Mouse (Mus musculus) G1E (cell line): ENCODE results near the gene Ptprc. TPM values are rescaled to one million over a fixed set of nuclear protein-coding genes. Genes with fewer than 3 reads are reported as not detected.

Source experiments
- ATAC-seq: 2 replicates; pipeline ENCODE4 v1.8.0; 2016; ENCODE audit warnings: mild to moderate bottlenecking; ENCODE audit not compliant: insufficient number of reproducible peaks, poor library complexity, low FRiP score, severe bottlenecking; ENCODE audit errors: extremely low read depth
- DNase-seq: peaks from one replicate; pipeline ENCODE4 v3.0.0; 2012; ENCODE audit warnings: low spot score
- H3K27me3 ChIP-seq: 2 replicates; pipeline ENCODE4 v1.6.1; 2012; ENCODE audit warnings: mild to moderate bottlenecking, low read length, inconsistent platforms; ENCODE audit not compliant: insufficient read depth
- H3K36me3 ChIP-seq: replicated peaks from 2 replicates; pipeline ENCODE3; 2012; ENCODE audit warnings: mild to moderate bottlenecking, inconsistent platforms
- H3K4me1 ChIP-seq: 2 replicates; pipeline ENCODE4 v1.6.1; 2012; ENCODE audit warnings: low read depth, low read length, inconsistent platforms, mixed read lengths; ENCODE audit not compliant: insufficient read depth
- H3K4me3 ChIP-seq: 2 replicates; pipeline ENCODE4 v1.5.1; 2012; ENCODE audit warnings: low read depth, mild to moderate bottlenecking, inconsistent platforms, low read length, moderate library complexity, mixed read lengths
- H3K9me3 ChIP-seq: replicated peaks from 2 replicates; pipeline ENCODE4 v1.6.1; 2012; ENCODE audit warnings: inconsistent platforms
- CTCF ChIP-seq: IDR thresholded peaks from 2 replicates; pipeline ENCODE4 v1.5.1; 2012; ENCODE audit warnings: low read depth, low read length, inconsistent platforms, mixed read lengths
- GATA1 ChIP-seq: IDR thresholded peaks from 2 replicates; pipeline ENCODE4 v1.6.1; 2012; ENCODE audit warnings: borderline replicate concordance, low read length, inconsistent platforms, mixed read lengths
- GATA2 ChIP-seq: IDR thresholded peaks from 2 replicates; pipeline ENCODE4 v1.6.1; 2012; ENCODE audit warnings: low read depth, low read length, inconsistent platforms, borderline replicate concordance
- POLR2AphosphoS5 ChIP-seq: IDR thresholded peaks from 2 replicates; pipeline ENCODE4 v1.6.1; 2012; ENCODE audit warnings: low read depth, low read length, inconsistent platforms; ENCODE audit not compliant: insufficient replicate concordance
- TAL1 ChIP-seq: conservative IDR thresholded peaks from 2 replicates; pipeline ENCODE4 v1.6.1; 2012; ENCODE audit warnings: low read depth, low read length, inconsistent platforms, mixed read lengths
- polyA plus RNA-seq: library from polyadenylated mRNA; stranded (reverse); fragments of >175 nt; gene quantifications from 2 replicates; pipeline ENCODE4 v1.2.3, GENCODE M21; 2012
- total RNA-seq, 2 experiments: library from RNA; stranded (forward) in 1 of 2; stranded (reverse) in 1 of 2; fragments of 200-1000 nt in 1 of 2; fragments of >200 nt in 1 of 2; fragmentation: Nextera tagmentation in 1 of 2; gene quantifications; 2 replicates each; pipeline ENCODE4 v1.2.3; 2014 to 2017

Ptprc gene
- total and polyA plus RNA-seq, 3 experiments, result 0.98 TPM; not detected in 2

DNA sequence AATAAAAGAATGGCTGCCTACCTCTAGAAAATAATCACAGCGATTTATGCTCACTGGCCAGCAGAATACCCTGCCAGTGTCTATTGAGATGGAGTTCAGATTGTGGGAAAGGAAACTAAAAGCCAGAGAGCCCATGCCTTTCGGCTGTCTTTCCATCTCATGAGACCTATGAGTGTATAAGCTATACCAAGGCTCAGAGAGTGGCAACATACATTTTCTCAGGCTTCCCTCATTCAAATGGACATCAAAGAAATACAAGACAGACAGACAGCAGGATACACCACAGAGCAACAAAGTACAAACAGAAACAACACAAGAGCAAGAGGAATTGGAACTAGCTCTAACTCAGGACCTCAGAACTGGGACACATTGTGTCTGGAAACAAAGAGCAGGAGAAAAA is 43.8 kb downstream of the Ptprc start:
- DNase-seq (no peak), ATAC-seq (no peak)
- peaks cover 13% of the 10 kb centered on the region for H3K9me3 ChIP-seq
- H3K36me3 ChIP-seq, result no peaks in the 10 kb centered on the region
- H3K4me3 ChIP-seq, result no peak overlapping the region
- no peaks in the 10 kb centered on the region for H3K4me1 ChIP-seq
- TF ChIP-seq TAL1, result no peak
- TF ChIP-seq GATA1, result no peak
- TF ChIP-seq GATA2, result no peak
- no peak for TF ChIP-seq POLR2AphosphoS5
- TF ChIP-seq CTCF, result no peak
- no peaks in the 10 kb centered on the region for H3K27me3 ChIP-seq

GRCm38 (mm10) chr1:138130145-138130544 is 45.4 kb downstream of the Ptprc start:
- no peak for ATAC-seq
- H3K4me1 ChIP-seq, result no peaks in the 10 kb centered on the region

DNA sequence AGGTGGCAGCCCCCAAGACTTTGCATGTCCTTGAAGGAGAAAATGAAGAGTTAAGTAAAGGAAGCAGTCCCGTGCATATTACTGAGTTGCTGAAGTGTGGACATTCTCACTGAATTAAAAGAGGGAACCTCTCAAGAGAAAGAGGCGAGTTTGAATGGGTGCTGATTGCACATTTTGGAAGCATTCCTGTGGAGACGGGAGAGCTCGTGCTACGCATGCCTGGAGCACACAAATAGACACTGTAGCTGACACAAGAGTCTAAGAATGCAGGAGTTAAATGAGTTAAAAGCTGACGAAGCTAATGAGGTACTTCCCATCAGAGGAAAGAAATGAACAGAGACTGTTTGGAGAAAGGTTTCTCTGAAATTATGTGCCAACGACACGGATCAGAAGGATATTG is 48.7 kb downstream of the Ptprc start:
- no peak for ATAC-seq
- 0 out of 2 replicates have a peak, but pooled peaks cover 3% of the 10 kb centered on the region for H3K9me3 ChIP-seq
- no peaks in the 10 kb centered on the region for H3K27me3 ChIP-seq
- H3K4me3 ChIP-seq, result no peak overlapping the region
- TF ChIP-seq POLR2AphosphoS5 (no peak), GATA1 (no peak), CTCF (no peak)
- H3K4me1 ChIP-seq, result no peaks in the 10 kb centered on the region
- DNase-seq, result no peak
- H3K36me3 ChIP-seq, result no peaks in the 10 kb centered on the region

More at GRCm38 (mm10) chr1:138130145-138130544, 45.4 kb downstream of the Ptprc start:
- DNase-seq, result no peak
- TF ChIP-seq POLR2AphosphoS5, result no peak
- TF ChIP-seq GATA2, result no peak
- no peak for TF ChIP-seq CTCF
- no peak for TF ChIP-seq GATA1
- TF ChIP-seq TAL1, result no peak
- Histone ChIP-seq H3K9me3 (peaks cover 8% of the 10 kb centered on the region), H3K4me3 (no peak overlapping the region), H3K27me3 (no peaks in the 10 kb centered on the region), H3K36me3 (no peaks in the 10 kb centered on the region)

DNA sequence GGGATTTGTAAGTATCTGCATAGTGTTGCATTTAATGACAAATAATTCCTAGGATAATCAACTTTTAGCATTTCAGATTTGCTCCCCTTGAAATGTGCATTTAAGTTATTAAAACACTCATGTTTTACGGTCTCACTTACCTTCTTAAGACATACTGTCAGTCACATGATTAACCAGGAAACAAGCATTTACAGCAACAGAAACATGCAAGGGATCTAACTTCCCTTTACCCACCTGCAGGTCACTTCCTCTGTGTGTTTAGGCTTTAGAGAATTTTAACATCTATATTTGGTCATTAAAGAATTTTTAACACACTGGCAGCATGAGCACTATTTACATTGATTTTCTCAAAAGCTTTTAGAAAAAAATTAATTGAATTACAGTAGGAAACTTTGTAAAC is 50.2 kb downstream of the Ptprc start:
- H3K4me1 ChIP-seq, result no peaks in the 10 kb centered on the region
- H3K4me3 ChIP-seq, result no peak overlapping the region
- TF ChIP-seq GATA2 (no peak), POLR2AphosphoS5 (no peak), CTCF (no peak), GATA1 (no peak), TAL1 (no peak)
- ATAC-seq, result no peak
- no peaks in the 10 kb centered on the region for H3K36me3 ChIP-seq
- 0 out of 2 replicates have a peak, but pooled peaks cover 3% of the 10 kb centered on the region for H3K9me3 ChIP-seq
- no peaks in the 10 kb centered on the region for H3K27me3 ChIP-seq
- DNase-seq, result no peak

DNA sequence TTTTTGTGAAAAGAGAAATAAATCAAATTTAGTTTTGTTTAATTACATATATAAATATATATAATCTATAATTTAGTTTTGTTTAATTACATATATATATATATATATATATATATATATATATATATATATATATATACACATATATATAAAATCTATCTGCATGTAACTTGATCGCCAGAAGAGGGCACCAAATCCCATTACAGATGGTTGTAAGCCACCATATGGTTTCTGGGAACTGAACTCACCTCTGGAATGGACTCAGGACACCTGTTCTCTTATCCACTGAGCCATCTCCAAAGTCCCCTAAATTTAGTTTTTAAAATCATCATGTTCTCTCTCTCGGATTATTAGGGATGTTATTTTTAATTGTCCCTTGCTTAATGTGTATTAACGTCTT is 51.6 kb downstream of the Ptprc start:
- H3K4me3 ChIP-seq, result no peak overlapping the region
- H3K4me1 ChIP-seq, result no peaks in the 10 kb centered on the region
- no peak for TF ChIP-seq TAL1
- TF ChIP-seq CTCF, result no peak
- no peak for TF ChIP-seq POLR2AphosphoS5
- no peak for TF ChIP-seq GATA1
- TF ChIP-seq GATA2, result no peak
- no peaks in the 10 kb centered on the region for H3K36me3 ChIP-seq
- H3K27me3 ChIP-seq, result no peaks in the 10 kb centered on the region
- no peak for ATAC-seq
- DNase-seq, result no peak
- H3K9me3 ChIP-seq, result peaks cover 9% of the 10 kb centered on the region

GRCm38 (mm10) chr1:138119895-138120294 is 55.6 kb downstream of the Ptprc start:
- DNase-seq (no peak), ATAC-seq (no peak)
- H3K4me3 ChIP-seq, result no peak overlapping the region
- H3K4me1 ChIP-seq, result no peaks in the 10 kb centered on the region
- H3K9me3 ChIP-seq, result peaks cover 13% of the 10 kb centered on the region
- no peak for TF ChIP-seq CTCF
- TF ChIP-seq TAL1, result no peak
- no peak for TF ChIP-seq GATA2
- TF ChIP-seq GATA1, result no peak
- no peak for TF ChIP-seq POLR2AphosphoS5
- no peaks in the 10 kb centered on the region for H3K36me3 ChIP-seq
- no peaks in the 10 kb centered on the region for H3K27me3 ChIP-seq

GRCm38 (mm10) chr1:138093219-138093618 is 82.3 kb downstream of the Ptprc start:
- TF ChIP-seq TAL1 (no peak), POLR2AphosphoS5 (no peak), CTCF (no peak), GATA2 (no peak), GATA1 (no peak)
- Histone ChIP-seq H3K9me3 (no peaks in the 10 kb centered on the region; the same call in 1 of the 2 replicates), H3K4me1 (no peaks in the 10 kb centered on the region), H3K27me3 (no peaks in the 10 kb centered on the region), H3K36me3 (no peaks in the 10 kb centered on the region), H3K4me3 (no peak overlapping the region)
- ATAC-seq (no peak), DNase-seq (no peak)
